Mouse (Mus musculus): ENCODE data around the gene Nav2. TPM values are rescaled to one million over a fixed set of nuclear protein-coding genes. Genes with fewer than 3 reads are reported as not detected.

Nav2 gene
- total RNA-seq, 2 experiments from 2014 or later = 26.8 to 35.3 TPM

DNA sequence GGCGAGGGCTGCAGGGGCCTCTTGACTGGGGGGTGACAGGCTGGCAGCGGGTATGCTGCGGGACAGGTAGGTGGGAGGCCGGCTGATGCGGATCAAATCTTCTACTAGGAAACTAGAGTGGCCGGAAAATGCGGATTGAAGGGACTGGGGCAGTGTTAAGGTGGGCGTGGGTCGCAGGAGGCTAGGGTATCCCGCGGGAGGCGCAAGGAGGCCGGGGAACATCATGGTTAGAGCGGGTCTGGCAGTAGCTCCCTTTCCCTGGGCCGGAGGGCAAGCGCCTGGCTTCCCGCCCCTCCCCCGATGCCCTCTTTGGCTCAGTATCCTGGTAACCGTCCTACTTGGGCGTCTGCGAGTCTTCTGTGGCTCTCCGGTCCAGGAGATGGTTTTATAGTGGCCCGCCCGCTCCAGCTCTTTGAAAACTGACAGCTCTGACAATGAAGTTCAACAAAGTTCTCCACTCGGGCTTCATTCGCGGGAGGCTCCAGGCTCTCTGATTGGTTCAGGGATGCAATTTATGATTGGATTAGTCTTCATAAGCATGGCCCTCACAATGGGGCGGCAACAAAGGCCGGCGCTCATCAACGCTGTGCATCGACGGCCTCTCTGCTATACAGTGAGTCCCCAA is 728.1 kb downstream of the Nav2 start, which contains the start of gene Dbx1:
Gene Dbx1 (minus strand): TSS at position 359 of the 625 bp plus-strand sequence.
- DNase-seq (ENCODE audit: low spot score in 2 of 2) = no peak

DNA sequence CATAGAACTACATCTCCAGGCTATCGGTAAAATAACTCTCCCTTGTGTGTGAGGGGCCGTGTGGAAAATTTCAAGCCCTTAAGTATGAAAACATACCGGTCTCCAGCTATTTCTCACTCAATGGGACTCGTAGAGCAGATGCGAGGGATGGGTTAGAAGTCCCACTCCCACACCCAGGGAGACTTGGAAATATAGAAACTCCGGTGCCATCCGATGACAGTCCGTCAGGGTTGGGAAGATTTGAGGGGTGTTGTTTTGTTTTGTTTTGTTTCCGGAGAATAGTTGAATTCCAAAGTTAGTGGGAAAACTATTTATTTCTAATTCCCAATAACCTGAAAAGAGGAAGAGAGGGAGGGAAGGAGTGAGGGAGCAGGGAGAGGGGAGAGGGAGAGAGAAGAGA is 728.8 kb downstream of the Nav2 start:
- no peak for DNase-seq (ENCODE audit: low spot score in 2 of 2)

DNA sequence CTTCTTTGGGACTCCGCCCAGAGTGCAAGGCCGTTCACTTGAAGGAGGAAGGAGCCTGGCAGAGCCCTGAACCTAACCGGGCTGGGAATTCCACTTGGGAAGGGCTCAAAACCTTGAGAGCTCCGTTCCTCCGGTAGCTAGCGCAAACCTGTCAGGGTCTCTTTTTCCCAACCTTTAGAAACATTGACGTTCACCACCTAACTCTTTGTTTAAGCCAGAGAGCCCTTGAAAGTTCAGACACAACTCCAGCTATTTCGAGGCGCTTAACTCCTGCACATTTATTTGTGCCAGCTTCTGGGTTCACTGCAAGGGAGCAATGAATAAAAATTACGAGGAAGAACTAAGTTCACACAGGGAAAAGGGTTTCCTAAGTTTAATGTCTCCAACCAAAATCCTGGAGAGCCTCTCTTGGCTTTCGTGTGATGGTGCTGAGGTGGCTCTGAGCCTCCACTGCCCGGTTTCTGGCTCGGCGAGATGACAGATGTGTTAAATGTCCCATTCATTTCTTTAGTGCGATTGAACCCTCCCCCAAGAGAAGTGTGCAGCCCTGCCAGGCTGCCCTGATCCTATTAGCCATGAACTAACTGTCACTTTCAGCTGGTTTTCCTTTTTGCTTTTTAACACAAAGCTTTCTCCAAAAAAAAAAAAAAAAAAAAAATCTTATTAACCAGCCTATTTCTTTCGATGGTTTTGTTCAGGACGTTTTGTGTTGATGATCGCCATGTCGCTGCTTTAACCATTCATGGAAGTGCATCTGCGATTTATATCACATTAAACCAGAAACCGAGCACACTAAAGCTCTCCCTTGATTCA is 729.5 kb downstream of the Nav2 start:
- no peak for DNase-seq (ENCODE audit: low spot score in 2 of 2)

DNA sequence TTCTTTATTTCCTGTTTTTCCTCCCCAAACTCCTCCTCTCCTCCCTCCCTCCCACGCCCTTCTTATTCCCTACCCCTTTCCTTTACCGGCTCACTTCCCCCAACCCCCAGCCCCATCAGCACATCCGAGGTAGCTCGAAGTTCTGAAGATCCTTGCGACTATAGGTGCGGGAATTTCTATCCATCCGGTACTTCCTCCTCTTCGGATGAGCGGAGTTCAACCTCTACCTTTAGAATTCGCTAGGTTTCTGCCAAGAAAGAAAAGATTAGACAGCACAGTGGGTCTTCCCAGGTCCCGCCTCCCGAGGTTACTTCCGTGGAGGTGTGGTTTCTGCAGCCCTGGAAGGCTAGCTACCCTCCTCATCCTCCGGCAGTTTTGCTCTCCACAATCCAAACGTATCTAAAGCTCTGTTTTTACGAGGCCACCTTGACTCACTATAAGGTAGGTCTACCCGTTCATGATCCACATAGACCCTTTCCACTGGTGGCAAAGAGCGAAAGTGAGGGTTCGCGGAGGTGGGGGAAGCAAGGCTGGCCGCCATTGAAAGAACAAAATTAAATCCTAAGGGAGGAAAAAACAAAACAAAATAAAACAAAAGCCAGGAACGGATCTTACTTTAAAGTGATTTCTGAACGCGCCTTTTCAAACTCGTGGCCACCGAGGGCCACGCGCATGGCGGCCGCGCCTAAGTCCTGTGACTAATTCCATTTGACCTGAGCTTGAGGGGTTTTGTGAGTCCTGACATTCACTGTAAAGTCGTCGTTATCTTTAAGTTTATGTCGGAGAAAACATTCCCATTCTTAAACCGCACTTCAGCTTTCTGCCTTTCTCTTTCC is 730.6 kb downstream of the Nav2 start:
- DNase-seq (ENCODE audit: low spot score in 2 of 2) = no peak

DNA sequence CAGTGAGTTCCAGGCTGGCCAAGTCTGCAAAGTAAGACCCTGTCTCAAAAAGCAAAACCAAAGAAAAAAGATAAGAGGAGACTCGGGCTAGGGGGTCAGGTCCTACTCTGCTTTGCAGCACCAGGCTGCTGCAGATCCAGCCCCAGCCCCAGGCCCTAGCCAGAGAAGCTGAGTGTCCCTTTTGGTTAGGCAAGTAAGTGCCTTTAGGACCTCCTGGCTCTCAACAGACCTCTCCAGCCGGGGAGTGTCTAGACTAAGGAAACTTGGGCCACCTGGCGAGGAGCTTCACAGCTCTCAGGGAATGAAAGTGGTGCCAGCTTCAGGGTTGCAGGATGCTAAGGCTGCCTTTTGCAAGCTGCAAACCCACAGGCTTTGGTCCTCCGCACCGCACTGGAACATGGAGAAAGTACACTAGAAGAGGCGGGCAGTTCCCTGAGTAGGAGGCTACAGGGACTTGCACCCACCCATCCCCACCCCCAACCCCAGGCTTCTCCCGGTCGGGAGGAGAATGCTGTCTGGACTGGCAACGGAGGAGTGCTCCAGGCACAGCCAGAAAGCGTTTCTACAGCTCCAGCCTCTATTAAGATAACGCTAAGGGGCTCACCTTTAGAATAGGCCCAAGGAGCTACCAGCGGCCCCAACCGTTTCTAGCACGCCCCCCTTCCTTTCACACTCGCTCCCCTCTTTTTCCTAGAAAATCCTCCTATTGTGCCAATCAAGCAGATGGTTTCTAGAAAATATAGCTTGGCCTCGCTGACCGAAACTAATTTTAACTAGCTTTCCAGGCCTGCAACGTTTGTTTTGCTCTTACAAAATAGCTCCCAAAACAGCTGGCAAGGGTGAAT is 731.6 kb downstream of the Nav2 start:
- DNase-seq (ENCODE audit: low spot score in 2 of 2) = no peak

DNA sequence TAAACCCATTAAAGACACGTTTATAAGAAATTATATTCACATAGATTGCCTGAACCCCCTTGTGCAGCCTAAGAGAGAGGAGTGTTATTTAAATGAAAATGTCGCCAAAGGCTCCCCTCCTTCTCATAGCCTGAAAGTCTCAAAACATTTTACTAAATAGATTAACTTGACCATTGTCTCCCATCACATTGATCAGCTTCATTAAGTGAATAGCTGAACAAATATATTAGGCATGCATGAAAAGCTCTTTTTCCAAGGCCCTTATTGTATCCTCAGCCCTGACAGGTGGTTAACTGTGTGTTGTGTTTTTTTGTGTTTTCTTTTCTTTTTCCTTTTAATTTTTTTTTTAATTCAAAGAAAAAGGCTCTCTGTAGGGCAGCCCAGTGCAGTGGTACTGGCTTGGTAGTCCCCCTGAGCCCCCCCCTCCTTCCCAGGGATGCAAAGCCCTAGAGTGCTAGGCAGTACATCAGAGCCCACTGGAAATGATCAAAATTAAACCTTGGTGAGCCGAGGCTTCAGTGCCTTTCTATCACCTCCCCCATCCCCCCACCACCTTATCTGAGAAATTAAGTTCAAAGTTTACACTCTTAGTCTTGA is 732.3 kb downstream of the Nav2 start:
- DNase-seq (ENCODE audit: low spot score in 2 of 2) = no peak

Other genes with a start within 250 kb of the Nav2 start
- 10 to 100 TPM; 14.6 to 14.7 TPM for gene Zdhhc13, start 119.7 kb upstream of the Nav2 start, total RNA-seq (2021)
- gene Csrp3, start 60.7 kb upstream of the Nav2 start, total RNA-seq (2021) = 10 to 100 TPM in 1 of 2 experiments, 1 to 10 TPM in 1; 1.7 to 17.0 TPM
- gene E2f8, start 27.1 kb upstream of the Nav2 start, total RNA-seq (2021) = 10 to 100 TPM; 15.5 to 18.8 TPM